Mouse (Mus musculus) olfactory bulb, adult 2 months (tissue): ENCODE measurements around the gene Olfr1037.
"Not testable (repeated sequence)": the region's sequence is repeated elsewhere in the genome, so short reads cannot be mapped to it uniquely, and the experiment has no call there.

ENCODE experiments used
- CTCF ChIP-seq: fragments of 200-500 bp; IDR thresholded peaks from 2 replicates; pipeline ENCODE4 v1.5.1; 2012; ENCODE audit warnings: low read depth, mild to moderate bottlenecking, low read length, moderate library complexity; ENCODE audit not compliant: insufficient read depth
- POLR2A ChIP-seq: fragments of 200-500 bp; IDR thresholded peaks from 2 replicates; pipeline ENCODE4 v1.6.1; 2012; ENCODE audit warnings: mild to moderate bottlenecking, low read depth, low read length, moderate library complexity; ENCODE audit not compliant: insufficient read depth

GRCm38 (mm10) chr2:86073692-86074091 is 13.5 kb downstream of the Olfr1037 start, which contains the start of gene Olfr1036:
- TF ChIP-seq CTCF, POLR2A: not testable (repeated sequence)
